Mouse (Mus musculus): Measurements from ENCODE around the gene Tmem164. TPM values are rescaled to one million over a fixed set of nuclear protein-coding genes. Genes with fewer than 3 reads are reported as not detected.

Tmem164 gene
- polyA plus RNA-seq, 1 experiment from 2014 or later: 54.6 TPM

DNA sequence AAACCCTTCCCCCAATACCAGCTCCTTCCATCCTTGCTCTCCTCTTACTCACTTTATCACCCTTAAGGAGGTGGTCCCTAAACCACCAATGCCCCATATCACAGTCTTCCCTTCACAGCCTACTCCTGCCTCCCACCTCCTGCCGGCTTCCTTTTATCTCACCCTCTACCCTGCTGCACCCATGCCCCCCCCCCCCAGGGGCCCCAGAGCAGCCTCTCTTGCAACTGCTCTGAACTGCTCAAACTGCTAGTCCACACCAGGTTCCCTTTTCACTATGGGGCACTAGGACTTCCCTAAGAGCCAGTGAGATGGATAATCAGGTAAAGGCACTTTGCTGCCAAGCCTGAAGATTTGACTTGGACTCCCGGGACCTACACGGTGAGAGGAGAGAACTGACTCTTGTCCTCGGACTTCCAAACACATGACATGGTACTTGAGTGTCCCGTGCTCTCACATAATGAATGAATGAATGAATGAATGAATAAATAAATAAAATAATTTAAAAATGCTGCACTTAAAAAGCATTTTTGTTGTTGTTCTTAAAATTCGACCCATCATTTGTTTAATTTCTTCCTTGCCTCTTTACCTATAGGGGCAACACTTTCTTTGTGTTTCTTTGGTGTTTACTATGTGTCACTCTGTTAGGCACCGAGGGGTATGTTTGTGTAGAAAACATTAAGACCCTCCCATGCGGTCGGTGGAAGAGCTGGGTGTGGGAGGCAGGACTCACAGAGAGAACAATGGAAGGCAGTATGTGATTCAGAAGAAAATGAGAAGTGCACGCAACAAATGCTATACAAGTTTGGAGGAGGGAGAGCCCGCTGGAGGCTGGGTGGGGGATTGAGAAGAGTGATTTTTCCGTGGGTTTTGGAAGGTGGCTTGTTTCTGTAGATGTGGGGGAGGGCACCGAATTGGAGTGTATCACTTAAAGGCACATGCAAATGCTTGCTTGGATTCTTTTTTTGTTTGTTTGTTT is 2.4 kb upstream of the Tmem164 start:
- H3K27ac ChIP-seq: no peak overlapping the region
- H3K9ac ChIP-seq: no peak overlapping the region
- H3K4me3 ChIP-seq: no peak overlapping the region
- no peaks in the 10 kb centered on the region for H3K36me3 ChIP-seq
- H3K27me3 ChIP-seq: peaks cover 36% of the 10 kb centered on the region
- H3K4me2 ChIP-seq (replicated peaks): no peak overlapping the region
- ATAC-seq (ENCODE audit: low FRiP score): no peak
- WGBS: 53% methylated on average over 13 of the region's 13 CpGs
- no peaks in the 10 kb centered on the region for H3K9me3 ChIP-seq (replicated peaks)
- peaks cover 5% of the 10 kb centered on the region for H3K4me1 ChIP-seq

DNA sequence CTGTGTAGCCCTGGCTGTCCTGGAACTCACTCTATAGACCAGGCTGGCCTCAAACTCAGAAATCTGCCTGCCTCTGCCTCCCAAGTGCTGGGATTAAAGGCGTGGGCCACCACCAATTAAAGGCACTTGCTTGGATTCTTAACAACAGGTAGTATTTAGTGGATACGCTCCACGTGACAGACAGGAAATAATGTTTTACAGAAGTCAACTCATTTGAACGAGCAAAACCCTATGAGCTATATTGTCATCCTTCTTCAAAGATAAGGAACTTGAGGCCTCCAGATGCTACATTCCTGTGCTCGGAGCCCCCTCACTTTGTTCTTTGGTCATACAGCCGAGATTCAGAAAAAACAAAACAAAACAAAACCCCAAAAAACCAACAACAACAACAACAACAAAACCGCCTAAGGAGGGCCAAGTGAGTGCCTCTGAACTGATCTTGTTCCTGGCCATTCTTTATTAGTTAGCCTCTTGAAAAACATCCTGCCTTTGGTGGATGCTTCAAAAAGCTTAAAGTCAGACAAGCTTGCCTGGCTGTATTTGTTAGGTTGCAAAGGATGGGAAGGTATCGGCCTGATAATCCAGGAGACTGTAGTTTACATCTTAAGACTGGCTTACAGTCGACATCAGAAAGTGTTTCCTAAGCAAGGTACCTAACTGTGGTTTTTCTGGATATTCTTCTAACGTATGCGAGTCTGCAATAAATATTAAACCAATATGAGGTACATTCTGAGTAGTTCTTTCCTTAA is 1.5 kb upstream of the Tmem164 start:
- Histone ChIP-seq H3K27ac (peak overlapping the region; percentile 90; the same call in 1 of the 2 replicates), H3K9ac (no peak overlapping the region), H3K27me3 (peaks cover 36% of the 10 kb centered on the region), H3K4me2 (replicated peaks) (peak overlapping the region; percentile 60), H3K9me3 (replicated peaks) (no peaks in the 10 kb centered on the region), H3K4me1 (peaks cover 13% of the 10 kb centered on the region), H3K4me3 (peak overlapping the region; percentile 64; the same call in 1 of the 2 replicates), H3K36me3 (no peaks in the 10 kb centered on the region)
- ATAC-seq (ENCODE audit: low FRiP score): no peak
- WGBS: 52% methylated on average over 11 of the region's 11 CpGs

- Histone ChIP-seq H3K9ac (peak overlapping the region; percentile 77), H3K4me1 (peaks cover 13% of the 10 kb centered on the region), H3K4me2 (replicated peaks) (peak overlapping the region; percentile 60), H3K4me3 (peak overlapping the region; percentile 64), H3K9me3 (replicated peaks) (no peaks in the 10 kb centered on the region), H3K36me3 (no peaks in the 10 kb centered on the region), H3K27ac (peak overlapping the region; percentile 90), H3K27me3 (peaks cover 37% of the 10 kb centered on the region)
- WGBS: 17% methylated on average over 19 of the region's 19 CpGs
- peak; percentile 49; the same call in 1 of the 2 replicates for ATAC-seq (ENCODE audit: low FRiP score)
Observed at GRCm38 (mm10) chrX:142680391-142681055, 683 bp upstream of the Tmem164 start.

DNA sequence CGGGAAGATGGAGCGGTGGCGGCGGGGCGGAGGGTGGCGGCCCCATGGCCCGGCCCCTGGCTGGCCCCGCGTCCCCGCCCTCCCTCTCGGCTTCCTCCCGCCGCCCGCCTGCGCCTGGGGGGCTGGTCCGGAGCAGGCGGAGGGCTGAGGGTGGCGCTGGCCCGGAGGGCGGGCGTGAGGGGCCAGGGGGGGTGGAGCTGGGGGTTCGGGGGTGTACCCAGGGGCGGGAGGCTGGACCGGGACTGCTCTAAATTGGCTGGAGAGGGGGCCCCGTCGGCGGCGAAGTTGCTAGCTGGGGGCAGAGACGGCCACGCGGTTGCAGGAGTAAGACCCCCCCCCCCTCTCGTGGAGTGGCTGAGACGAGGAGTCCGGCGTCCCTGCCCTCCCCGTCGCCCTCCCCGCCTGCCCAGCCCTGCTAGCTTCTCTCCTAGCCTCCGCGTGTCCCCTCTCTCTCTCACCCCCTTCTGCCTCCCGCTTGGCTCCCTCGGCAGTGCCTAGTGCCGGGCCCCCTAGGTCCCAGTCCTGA is 473 bp downstream of the Tmem164 start:
- Histone ChIP-seq H3K9ac (peak overlapping the region; percentile 77), H3K27me3 (peaks cover 43% of the 10 kb centered on the region), H3K27ac (peak overlapping the region; percentile 90), H3K36me3 (no peaks in the 10 kb centered on the region), H3K9me3 (replicated peaks) (no peaks in the 10 kb centered on the region), H3K4me3 (peak overlapping the region; percentile 64), H3K4me2 (replicated peaks) (peak overlapping the region; percentile 60), H3K4me1 (peaks cover 13% of the 10 kb centered on the region)
- peak; percentile 74 for ATAC-seq (ENCODE audit: low FRiP score)
- WGBS: 37% methylated on average over 8 of the region's 43 CpGs

- peaks cover 40% of the 10 kb centered on the region for H3K27me3 ChIP-seq
- H3K9me3 ChIP-seq (replicated peaks): no peaks in the 10 kb centered on the region
- H3K36me3 ChIP-seq: no peaks in the 10 kb centered on the region
- no peak for ATAC-seq (ENCODE audit: low FRiP score)
- peaks cover 13% of the 10 kb centered on the region for H3K4me1 ChIP-seq
- H3K27ac ChIP-seq: peak overlapping the region; percentile 90
- 21% methylated on average over 28 of the region's 28 CpGs for WGBS
- peak overlapping the region; percentile 77 for H3K9ac ChIP-seq
- H3K4me2 ChIP-seq (replicated peaks): peak overlapping the region; percentile 60
- H3K4me3 ChIP-seq: peak overlapping the region; percentile 64
Observed at GRCm38 (mm10) chrX:142682176-142682820, 1.1 kb downstream of the Tmem164 start.

DNA sequence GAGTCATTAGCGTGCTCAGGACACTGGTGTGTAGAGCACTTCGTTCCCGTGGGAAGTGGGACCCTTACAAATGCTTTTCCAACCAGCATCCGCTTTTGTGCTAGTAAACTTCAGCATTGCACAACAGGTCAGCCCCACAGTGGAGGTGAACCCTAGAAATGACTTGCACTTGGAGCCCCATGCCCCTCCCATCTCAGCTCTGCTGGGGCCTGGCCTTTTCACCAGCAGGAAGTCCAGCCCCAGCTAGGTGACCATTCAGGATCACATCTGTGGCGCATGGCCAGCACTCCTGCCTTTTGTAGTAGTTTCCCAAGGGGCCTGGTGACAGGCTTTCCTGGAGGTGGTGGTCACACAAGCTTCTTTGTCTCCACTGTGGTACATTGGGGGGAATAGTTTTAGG is 1.8 kb downstream of the Tmem164 start:
- H3K4me2 ChIP-seq (replicated peaks): peak overlapping the region; percentile 60
- H3K4me3 ChIP-seq: peak overlapping the region; percentile 64
- H3K4me1 ChIP-seq: peaks cover 15% of the 10 kb centered on the region
- no peaks in the 10 kb centered on the region for H3K9me3 ChIP-seq (replicated peaks)
- WGBS: 40% methylated on average over 5 of the region's 5 CpGs
- H3K27ac ChIP-seq: no peak overlapping the region; the same call in 1 of the 2 replicates
- no peaks in the 10 kb centered on the region for H3K36me3 ChIP-seq
- ATAC-seq (ENCODE audit: low FRiP score): no peak
- peak overlapping the region; percentile 77; the same call in 1 of the 2 replicates for H3K9ac ChIP-seq
- H3K27me3 ChIP-seq: peaks cover 36% of the 10 kb centered on the region

- Histone ChIP-seq H3K36me3 (no peaks in the 10 kb centered on the region), H3K4me3 (no peak overlapping the region), H3K27ac (no peak overlapping the region), H3K27me3 (peaks cover 35% of the 10 kb centered on the region), H3K9ac (no peak overlapping the region), H3K9me3 (replicated peaks) (no peaks in the 10 kb centered on the region), H3K4me2 (replicated peaks) (peak overlapping the region; percentile 60), H3K4me1 (peaks cover 15% of the 10 kb centered on the region)
- no peak for ATAC-seq (ENCODE audit: low FRiP score)
- WGBS: 24% methylated on average over 4 of the region's 4 CpGs
Observed at GRCm38 (mm10) chrX:142684674-142685073, 3.5 kb downstream of the Tmem164 start.

GRCm38 (mm10) chrX:142685676-142686075 is 4.5 kb downstream of the Tmem164 start:
- H3K27me3 ChIP-seq: peaks cover 35% of the 10 kb centered on the region
- peak overlapping the region; percentile 6; the same call in 1 of the 2 replicates for H3K4me2 ChIP-seq (replicated peaks)
- H3K4me3 ChIP-seq: no peak overlapping the region
- H3K4me1 ChIP-seq: peaks cover 15% of the 10 kb centered on the region
- WGBS: 57% methylated on average over 6 of the region's 6 CpGs
- H3K27ac ChIP-seq: no peak overlapping the region
- ATAC-seq (ENCODE audit: low FRiP score): no peak
- H3K36me3 ChIP-seq: no peaks in the 10 kb centered on the region
- no peaks in the 10 kb centered on the region for H3K9me3 ChIP-seq (replicated peaks)
- H3K9ac ChIP-seq: no peak overlapping the region

GRCm38 (mm10) chrX:142688509-142688908 is 7.3 kb downstream of the Tmem164 start:
- 90% methylated on average over 9 of the region's 9 CpGs for WGBS
- no peak for ATAC-seq (ENCODE audit: low FRiP score)

GRCm38 (mm10) chrX:142693256-142693655 is 12.1 kb downstream of the Tmem164 start:
- Histone ChIP-seq H3K36me3 (no peaks in the 10 kb centered on the region), H3K4me1 (no peaks in the 10 kb centered on the region), H3K4me3 (no peak overlapping the region), H3K4me2 (replicated peaks) (no peak overlapping the region), H3K27me3 (peaks cover 12% of the 10 kb centered on the region; the same call in 1 of the 2 replicates), H3K9me3 (replicated peaks) (no peaks in the 10 kb centered on the region), H3K27ac (no peak overlapping the region), H3K9ac (no peak overlapping the region)
- 61% methylated on average over 2 of the region's 2 CpGs for WGBS
- no peak for ATAC-seq (ENCODE audit: low FRiP score)

More at GRCm38 (mm10) chrX:142688509-142688908, 7.3 kb downstream of the Tmem164 start:
- Histone ChIP-seq H3K27me3 (peaks cover 9% of the 10 kb centered on the region), H3K27ac (no peak overlapping the region), H3K36me3 (no peaks in the 10 kb centered on the region), H3K4me1 (peaks cover 10% of the 10 kb centered on the region), H3K4me2 (replicated peaks) (no peak overlapping the region), H3K4me3 (no peak overlapping the region), H3K9ac (no peak overlapping the region), H3K9me3 (replicated peaks) (no peaks in the 10 kb centered on the region)

DNA sequence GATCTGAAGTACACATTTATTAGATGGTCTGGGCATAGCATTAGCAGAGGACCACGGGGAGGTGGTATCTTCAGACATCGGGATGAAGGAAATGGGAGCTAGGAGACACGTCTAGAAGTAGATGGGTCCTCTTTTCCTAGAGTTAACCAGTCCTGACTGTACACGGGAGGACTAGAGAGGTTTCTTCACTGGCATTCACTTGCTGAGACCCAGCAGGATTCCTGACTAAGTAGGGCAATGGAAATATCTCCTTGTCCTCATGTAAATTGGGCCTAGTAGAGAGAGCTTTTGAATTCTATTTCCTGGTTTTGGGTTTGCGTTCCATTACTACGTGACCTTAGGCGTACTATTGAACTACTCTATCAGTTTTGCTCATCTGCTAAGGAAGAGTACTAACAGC is 13.1 kb downstream of the Tmem164 start:
- Histone ChIP-seq H3K4me3 (no peak overlapping the region), H3K27me3 (peaks cover 10% of the 10 kb centered on the region; the same call in 1 of the 2 replicates), H3K27ac (no peak overlapping the region), H3K9me3 (replicated peaks) (no peaks in the 10 kb centered on the region), H3K36me3 (no peaks in the 10 kb centered on the region), H3K4me2 (replicated peaks) (no peak overlapping the region), H3K9ac (no peak overlapping the region), H3K4me1 (no peaks in the 10 kb centered on the region)
- no peak for ATAC-seq (ENCODE audit: low FRiP score)
- WGBS: 87% methylated on average over 7 of the region's 7 CpGs
